Mouse (Mus musculus) adrenal gland, adult 18-20 months (tissue): ENCODE data around the gene Asprv1. TPM values are rescaled to one million over a fixed set of nuclear protein-coding genes. Genes with fewer than 3 reads are reported as not detected.

Source experiments
- DNase-seq, 2 experiments: peaks; one replicate each; pipeline ENCODE4 v3.0.0; 2021 to 2022; ENCODE audit warnings: low spot score in 2 of 2
- long read RNA-seq, 2 experiments: library from polyadenylated mRNA; stranded (forward); transcript quantifications; one replicate each; pipeline ENCODE4 v2.0.0; 2021
- total RNA-seq, 2 experiments: library from RNA; stranded (reverse); gene quantifications; 1 replicate in 1 of 2; 2 replicates in 1 of 2; pipeline ENCODE4 v1.2.3; 2021

Asprv1 gene
- under 1 TPM in 1 of 2 experiments, not detected in 1; 0.32 TPM for total RNA-seq
- long read RNA-seq, experiment 1 = 0 reads
- long read RNA-seq, experiment 2, partial matches to known transcripts = 0 of 1 reads
- long read RNA-seq, experiment 2, other reads (novel, unspliced or antisense) = 0 of 1 reads

DNA sequence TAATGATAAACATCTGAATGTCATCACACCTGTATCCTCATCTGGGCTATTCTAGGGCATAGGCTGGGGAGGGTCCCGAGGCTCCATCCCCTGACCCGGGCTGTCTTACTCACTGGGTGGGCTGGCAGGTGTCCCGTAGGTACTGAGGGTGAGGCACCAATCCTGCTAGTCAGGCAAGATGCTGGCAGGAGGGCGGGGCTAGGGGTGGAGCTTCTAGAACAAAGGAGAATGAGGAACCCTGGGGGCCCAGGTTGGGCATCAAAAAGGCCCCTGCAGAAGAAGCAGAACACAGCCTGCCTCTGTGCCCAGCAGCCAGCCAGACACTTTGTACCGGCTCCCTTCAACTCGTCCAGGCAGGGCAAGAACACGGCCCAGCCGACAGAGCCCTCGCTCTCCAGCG lies at the start of gene Asprv1:
Asprv1 (plus strand) TSS at position 219 of the 400 bp plus-strand sequence.
- no peak for DNase-seq

DNA sequence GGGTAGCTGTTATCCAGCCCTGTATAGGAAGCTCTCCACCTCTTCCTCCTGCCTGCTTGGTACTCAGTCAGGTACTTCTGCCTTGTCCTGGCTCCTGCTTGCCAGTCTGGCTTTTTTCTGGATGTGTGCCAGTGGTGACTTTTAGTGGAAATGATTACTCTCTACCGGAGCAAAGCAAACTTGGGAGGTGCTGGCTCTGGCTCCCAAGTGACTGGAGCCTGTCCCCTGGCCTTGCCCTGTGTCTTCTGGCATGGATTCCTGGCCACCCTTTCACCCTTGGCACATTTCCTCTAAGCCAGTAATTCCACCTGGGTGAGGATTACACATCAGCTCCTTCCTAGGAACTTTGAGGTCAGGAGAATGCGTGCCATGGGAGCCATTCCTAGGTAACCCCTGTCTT lies 49.6 kb upstream of the Asprv1 start:
- DNase-seq = no peak

DNA sequence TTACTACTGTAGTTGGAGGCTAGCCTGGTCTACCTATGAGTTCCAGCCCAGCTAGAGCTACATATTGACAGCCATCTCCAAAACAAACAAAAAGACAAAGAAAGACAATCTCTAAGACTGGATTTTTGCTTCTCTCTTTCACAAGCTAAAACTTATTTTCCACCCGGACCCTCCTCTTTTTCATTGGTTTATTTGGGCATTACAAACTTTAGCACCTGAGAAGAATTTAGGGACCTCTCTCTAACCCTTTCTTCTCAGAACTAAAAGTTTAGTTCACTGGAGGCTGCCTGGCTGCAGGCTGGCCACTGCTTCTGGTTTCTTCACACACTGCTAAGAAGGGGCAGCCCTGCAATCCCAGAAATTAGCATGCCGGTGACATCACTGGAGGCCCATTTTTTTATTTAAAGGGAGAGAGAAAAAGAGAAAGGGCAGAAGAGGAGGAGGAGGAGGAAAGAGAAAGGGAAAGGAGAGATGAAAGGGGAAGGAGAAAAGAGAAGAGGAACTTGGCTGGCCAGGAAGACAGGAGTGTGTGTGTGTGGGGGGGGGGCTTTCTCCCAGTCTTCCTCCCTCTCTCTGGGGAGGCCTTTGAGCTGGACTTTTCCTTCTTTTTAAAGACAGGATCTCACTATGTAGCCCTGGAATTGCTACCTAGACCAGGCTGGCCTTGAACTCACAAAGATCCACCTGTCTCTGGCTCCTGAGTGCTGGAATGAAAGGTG lies 48.7 kb upstream of the Asprv1 start:
- DNase-seq = no peak

GRCm38 (mm10) chr6:86579926-86580325 lies 48.0 kb upstream of the Asprv1 start:
- DNase-seq = no peak

DNA sequence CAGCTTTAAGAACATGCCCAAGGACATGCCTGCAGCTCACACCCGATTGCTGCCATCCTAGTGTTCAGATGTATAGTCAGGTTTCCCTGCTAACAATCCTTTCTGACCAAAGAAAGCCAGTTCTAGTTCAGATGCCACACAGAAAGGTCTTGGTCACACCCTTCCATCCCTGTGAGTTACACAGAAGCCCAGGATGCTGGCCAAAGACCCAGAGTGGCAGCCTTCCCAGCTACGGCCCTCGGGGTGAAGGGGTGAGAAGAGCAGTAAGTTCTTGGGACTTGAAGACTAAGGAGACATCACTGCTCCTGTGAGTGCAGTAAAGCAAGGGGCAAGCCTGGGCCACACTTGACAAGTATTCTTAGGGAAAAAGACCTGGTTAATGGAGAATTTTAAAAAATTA lies 44.8 kb upstream of the Asprv1 start:
- DNase-seq = no peak

DNA sequence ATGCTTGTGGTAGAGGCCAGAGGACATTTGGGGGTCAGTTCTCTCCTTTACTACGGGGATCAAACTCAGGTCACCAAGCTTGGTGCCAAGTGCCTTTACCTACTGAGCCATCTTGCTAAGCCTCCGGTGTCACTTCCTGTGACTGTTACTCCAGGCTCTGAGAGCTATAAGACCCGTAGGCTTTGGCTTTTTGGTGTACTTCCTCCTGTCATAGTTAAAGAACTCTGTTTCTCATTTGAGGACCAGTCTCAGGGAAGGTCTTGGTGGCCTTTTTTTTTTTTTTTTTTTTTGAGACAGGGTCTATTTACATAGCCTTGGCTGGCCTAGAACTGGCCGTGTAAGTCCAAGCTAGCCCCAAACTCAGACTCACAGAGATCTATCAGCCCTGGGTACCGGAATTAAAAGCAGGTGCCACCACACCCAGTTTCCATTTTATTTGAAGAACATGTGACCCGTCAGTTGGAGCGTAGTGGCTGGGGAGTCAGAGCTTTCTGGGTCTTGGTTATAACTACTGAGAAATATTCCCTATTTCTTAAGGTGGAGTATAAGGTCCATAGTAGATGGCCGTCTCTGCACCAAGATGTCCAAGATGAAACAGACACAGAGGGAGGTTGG lies 44.3 kb upstream of the Asprv1 start:
- no peak for DNase-seq

- peak; percentile 43 to 44 for DNase-seq
These were observed 43.5 kb upstream of the Asprv1 start for GRCm38 (mm10) chr6:86584296-86585015.

GRCm38 (mm10) chr6:86585070-86585600 lies 42.8 kb upstream of the Asprv1 start:
- peak; percentile 67 to 77 for DNase-seq

DNA sequence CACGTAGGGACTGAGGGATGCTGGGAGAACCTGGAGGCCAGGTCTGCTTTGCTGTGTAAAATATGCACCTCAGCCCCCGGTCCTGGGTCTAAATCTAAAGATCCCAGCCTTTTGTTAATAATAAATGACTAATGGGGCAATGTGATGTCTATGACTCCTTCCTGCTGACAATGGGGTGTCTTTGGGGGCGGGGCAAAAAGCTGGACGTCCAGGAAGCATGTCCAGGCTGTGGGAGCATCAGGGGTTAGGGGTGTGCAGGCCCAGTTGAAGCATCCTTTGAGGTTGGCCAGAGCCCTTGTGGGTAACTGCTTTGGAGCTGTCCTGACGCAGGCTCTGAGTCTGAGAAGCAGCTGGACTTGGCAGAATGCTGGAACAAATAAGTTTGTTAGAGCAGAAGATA lies 41.9 kb upstream of the Asprv1 start:
- no peak for DNase-seq

GRCm38 (mm10) chr6:86588429-86588828 lies 39.5 kb upstream of the Asprv1 start:
- DNase-seq = no peak

DNA sequence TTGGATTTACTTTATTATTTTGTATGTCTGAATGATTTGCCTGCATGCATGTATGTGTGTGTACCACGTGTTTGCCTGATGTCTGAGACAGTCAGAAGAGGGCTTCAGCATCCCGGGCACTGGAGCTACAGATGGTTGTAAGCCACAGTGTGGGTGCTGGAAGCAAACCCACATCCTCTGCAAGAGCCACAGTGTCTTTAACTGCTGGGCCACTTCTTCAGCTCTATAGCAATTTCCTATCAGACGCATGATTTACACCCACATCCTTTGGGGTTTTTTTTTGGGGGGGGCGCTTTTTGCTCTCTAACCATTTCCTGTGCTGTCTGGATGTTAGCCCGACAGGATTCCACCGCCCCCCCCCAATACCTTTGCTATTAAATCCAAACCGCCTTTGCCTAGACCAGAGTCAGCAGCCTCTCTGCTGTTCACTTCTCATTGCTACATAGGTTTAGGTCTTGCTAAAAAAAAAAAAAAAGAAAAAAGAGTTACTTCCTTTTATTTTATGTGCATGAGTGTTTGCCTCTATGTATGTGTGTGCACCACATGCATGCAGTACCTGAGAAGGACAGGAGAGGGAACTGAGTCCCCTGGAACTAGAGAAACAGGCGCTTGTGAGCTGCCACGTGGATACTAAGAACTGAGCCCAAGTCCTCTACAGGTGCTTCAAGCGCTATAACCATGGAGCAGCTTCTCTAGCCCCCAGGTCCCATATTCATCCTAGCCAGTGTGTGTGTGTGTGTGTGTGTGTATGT lies 34.6 kb upstream of the Asprv1 start:
- no peak for DNase-seq

GRCm38 (mm10) chr6:86594636-86595035 lies 33.3 kb upstream of the Asprv1 start:
- DNase-seq = no peak

GRCm38 (mm10) chr6:86595865-86596440 lies 32.0 kb upstream of the Asprv1 start:
- no peak for DNase-seq

DNA sequence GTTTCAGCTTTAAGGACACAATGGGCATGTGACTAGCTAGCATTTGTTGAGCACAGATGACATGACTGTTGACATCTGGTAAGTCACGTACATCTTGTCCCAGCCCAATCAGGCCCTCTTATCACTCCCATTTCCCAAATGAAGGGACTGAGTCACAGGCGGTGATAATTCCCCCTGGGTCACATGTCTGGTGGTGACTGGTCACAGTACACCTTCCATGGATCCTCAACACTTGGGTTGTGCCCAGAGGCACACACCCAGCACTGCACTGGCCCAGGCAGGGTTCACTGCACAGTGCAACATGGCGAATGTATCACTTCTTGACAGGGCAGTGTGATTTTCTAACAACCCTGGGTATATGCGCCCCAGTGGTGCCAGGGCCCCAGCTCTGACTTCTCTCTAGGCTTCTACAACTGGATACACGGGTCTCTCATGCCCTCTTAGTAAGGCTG lies 29.2 kb upstream of the Asprv1 start:
- DNase-seq = no peak

- peak; percentile 89 to 90 for DNase-seq
These were observed 28.8 kb upstream of the Asprv1 start for GRCm38 (mm10) chr6:86599197-86599596.

DNA sequence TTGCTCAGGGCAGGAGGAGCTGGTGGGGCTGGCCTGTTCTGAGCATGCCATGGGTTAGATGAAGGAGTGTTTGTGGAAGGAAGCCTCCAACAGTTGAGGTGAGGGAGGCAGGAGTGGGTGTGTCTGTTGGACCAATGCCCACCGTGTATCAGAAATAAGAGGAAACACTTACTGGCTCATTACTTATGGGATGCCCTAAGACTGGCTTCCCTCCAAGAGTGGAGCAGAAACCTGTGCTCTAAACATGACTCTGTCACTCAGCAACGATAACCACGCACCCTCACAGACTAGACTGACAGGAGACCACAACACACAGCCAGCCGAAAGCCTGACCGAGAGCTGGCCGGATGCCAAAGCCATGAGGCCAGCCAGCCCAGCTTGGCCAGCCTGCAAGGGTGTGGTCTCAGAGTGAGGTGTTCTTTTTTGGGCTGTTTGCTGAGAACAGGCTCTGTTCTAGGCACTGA lies 28.0 kb upstream of the Asprv1 start:
- peak; percentile 45 to 62 for DNase-seq

- DNase-seq = no peak
These were observed 22.7 kb upstream of the Asprv1 start for GRCm38 (mm10) chr6:86605260-86605659.

- DNase-seq = no peak
These were observed 21.7 kb upstream of the Asprv1 start for GRCm38 (mm10) chr6:86606289-86606688.

- no peak for DNase-seq
These were observed 20.5 kb upstream of the Asprv1 start for GRCm38 (mm10) chr6:86607471-86607870.

DNA sequence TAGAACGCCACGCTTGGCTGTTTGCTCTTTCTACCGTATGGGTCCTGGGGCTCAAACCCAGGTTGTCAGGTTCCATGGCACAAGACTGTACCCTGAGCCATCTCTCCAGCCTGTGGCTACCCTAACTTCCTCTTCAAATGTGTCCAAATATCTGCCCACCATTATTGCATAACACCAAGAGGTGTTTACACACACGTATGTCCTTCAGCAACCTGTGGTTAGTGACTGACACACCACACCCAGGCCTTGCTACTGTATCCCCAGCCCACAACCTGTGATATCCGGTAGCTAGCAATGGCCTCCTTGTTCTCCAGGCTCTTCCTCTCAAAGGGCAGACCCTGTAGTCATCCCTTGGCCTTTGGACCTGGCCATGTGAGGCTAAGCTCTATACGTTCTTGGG lies 18.7 kb upstream of the Asprv1 start:
- no peak for DNase-seq
